Mouse (Mus musculus) stomach, postnatal 0 days (tissue): ENCODE results near the gene Lancl3.

Experiments
- CTCF ChIP-seq: IDR thresholded peaks from 2 replicates; pipeline ENCODE4 v1.5.1; 2016; ENCODE audit warnings: antibody characterized with exemption, low read depth, mild to moderate bottlenecking, moderate library complexity
- EP300 ChIP-seq: optimal IDR thresholded peaks from 2 replicates; pipeline ENCODE3; 2016; ENCODE audit warnings: antibody characterized with exemption

DNA sequence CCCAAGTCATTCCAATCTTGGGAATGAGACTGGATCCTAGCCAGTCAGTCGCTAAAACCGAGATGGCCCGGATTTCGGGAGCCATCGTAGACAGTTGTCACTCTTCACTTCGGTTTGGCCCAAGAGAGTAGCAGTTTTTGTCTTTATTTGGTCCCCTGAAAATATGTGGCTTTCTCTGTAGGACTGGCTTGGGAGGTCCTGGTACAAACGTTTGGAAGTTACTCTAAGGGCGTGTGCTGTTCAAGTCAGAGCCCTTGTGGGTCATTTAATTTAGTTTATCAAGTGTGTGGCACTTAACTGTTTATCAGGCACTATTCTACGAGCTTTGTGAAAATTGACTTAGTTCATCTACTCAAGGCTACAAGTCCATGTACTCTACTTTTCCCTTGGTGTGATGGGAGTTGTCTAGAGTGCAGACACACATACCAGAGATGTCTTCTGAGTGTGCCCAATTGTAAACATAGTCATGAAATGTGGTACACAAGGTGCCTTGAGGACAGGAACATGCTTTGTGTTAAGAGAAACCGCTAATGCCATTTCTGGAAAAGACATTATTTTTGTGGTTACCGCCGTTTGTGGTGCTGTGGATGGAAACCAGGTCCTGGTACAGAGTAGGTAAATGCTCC, 73.8 kb downstream of the Lancl3 start:
- no peak for TF ChIP-seq EP300
- no peak for TF ChIP-seq CTCF
